Mouse (Mus musculus): ENCODE measurements at regions not wholly inside any gene's neighbourhood (a gene's known extent, or its start where the extent isn't known, plus 50 kb on each side); places are given as distances from the start of the nearest gene placed in this dataset.
A peak's percentile ranks its signal among the peaks of the same experiment; 100 is the strongest.

GRCm38 (mm10) chr9:56547291-56547977 is 129.0 kb downstream of the Hmg20a start:
- no peak for DNase-seq

- DNase-seq, result no peak
These were observed 131.4 kb downstream of the Hmg20a start for GRCm38 (mm10) chr9:56549774-56550173.

- no peak for DNase-seq
These were observed 131.8 kb downstream of the Hmg20a start for GRCm38 (mm10) chr9:56550178-56550577.

DNA sequence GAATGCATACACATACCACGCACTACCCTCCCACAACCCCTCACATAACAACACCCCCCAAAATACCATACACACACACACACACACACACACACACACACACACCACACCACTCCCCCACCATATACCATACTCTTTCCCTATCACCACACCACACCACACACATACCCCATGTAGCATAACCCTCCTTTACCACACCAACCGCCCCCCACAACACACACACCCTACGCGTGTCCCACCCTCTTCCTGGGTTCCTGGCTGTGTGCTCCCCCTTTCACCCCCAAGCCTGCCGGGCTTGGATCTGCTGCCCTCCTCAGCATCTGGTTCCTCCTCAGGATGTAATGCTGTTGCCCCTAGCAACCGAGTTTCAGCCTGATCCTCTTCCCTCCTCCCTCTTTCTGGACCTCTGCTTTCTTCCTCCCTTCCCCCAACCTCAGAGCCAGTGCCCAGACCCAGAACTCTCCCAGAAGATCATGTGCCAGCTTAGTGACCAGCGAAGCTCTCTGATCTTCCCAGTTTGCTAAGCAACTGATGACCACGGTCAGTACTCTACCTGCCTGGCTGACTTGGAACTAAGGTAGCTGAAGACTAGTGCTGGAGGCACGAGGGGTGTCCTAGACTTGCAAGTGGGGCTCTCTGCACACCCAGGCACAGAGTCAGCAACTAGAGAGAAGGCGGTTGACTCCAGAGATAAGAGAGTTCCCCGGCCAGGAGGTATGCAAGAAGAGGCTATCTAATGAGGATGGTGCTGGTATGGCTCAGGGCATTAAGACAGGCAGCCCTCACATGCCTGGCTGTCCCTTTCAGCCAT is 133.2 kb downstream of the Hmg20a start:
- DNase-seq, result no peak

DNA sequence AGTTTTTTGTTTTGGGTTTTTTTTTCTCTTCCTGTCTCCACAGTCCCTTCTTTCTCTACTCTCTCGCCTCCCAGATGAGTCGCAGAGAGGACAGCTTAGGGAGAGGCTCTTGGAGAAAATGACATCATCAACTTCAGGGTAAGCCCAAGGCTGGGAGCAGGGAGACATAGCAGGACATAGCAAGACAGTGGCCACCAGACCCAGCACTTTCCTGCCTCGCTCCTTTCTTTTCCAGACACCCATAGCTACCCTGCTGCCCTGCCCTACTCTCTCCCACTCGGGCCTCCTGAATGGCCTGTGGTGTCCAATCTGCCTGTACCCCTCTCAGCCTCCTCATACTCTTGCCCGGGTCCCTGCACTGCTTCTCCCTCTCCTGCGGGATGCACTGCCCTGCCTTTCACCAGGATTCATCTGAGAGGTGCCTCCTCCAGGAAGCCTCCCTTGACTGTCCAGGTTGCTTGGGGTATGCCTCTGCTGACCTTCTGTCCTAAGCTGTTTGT is 133.8 kb downstream of the Hmg20a start:
- DNase-seq, result no peak

DNA sequence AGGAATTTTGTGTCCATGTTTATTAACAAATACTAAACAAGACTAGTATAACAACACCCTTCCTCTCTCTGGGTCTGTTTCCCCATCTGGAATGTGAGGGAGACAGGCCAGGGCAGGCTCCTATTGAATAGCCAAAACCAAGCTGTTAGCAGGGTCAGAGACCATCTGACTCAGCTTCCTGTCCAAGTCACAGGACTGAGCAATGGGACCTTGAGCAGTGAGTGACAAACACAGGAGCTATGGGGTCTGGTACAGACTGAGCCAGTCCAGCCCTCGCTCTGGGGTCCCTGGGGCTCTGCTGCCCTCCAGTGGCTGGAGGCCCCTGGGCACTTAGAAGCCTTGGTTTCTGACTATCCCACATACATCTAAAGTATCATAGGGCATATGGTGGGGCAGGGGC is 134.4 kb downstream of the Hmg20a start:
- peak; percentile 66 for DNase-seq

DNA sequence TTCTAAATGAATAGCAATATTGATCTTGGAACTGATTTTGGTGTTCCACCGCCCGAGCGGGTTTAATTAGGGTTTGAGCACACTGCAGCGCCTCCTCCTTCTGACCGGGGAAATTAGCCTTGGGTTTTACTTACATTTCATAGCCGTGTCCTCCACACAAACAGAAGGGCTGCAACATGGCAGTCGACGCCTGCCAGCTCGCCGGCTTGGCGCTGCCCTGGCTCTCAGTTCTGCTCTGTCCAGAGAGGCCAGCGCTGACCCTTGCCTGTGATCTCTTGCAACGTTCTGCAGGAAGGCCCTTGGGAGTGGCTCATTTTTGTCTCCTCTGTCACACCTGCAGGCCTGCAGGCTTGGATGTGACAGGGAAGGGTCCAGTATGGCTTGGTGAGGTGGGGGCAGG is 135.2 kb downstream of the Hmg20a start:
- DNase-seq, result peak; percentile 48

- peak; percentile 32 for DNase-seq
These were observed 135.7 kb downstream of the Hmg20a start for GRCm38 (mm10) chr9:56554096-56554495.

- no peak for DNase-seq
These were observed 141.3 kb downstream of the Hmg20a start for GRCm38 (mm10) chr9:56559618-56560144.

DNA sequence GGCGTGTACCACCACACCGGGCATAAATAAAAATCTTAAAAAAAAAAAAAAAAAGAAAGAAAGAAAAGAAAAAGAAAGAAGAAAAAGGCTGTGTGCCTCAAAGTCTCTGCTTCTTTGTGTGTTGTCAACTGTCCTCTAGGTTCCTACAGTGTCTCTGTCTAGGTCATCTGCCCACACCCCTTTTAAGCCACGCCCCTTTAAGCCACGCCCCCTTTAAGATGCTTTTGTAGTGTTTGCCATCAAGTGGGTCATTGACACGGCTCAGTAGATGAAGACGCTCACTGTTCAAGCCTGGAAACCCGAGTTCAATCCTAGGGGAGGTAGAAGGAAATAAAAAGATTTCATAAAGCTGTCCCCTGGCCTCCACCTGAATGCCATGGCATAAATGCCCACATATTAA is 144.0 kb downstream of the Hmg20a start:
- no peak for DNase-seq

DNA sequence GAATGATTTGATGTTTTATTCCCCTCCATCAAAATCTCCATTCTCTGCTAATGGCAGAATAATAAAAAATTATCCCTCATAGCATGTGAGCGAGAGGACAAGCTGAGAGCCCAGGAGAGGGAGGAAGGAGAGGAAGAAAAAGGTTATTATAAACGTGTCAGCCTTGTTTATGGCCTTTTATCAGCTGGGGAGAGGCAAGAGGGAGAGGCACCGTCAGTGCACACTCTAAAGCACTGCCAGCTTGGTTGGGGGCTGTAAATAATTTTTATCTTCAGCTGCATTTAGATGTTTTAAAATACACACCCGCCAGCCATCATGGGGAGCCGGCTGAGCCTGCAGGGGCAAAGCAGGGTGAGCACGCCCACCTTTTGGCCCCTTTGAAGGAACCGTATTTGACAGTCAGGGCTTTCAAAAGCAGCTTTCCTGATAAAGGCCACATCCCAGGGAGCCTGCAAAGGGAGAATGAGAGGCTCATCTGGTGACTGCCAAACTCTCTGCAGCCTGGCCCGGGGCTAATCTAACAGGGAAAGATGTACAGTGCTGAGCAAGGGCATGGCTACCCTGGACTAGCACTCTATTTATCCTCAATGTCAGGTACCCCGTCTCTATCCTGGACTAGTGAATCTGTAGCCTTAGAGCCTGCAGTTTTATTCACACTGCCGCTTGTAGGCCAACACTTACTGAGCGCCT is 145.8 kb downstream of the Hmg20a start:
- no peak for DNase-seq
